Mouse (Mus musculus) intestine, embryonic 16.5 days (tissue): Measurements from ENCODE around the gene Dppa3. TPM values are rescaled to one million over a fixed set of nuclear protein-coding genes. Genes with fewer than 3 reads are reported as not detected.

Source experiments
- ATAC-seq: fragments of 200-750 bp; cut with Nextera tagmentation; 2 replicates; pipeline ENCODE4 v1.8.0; 2017; ENCODE audit warnings: moderate TSS enrichment, moderate library complexity
- H3K27ac ChIP-seq: fragments of 300-500 bp; sonication (generic); 2 replicates; pipeline ENCODE4 v1.5.1; 2014; ENCODE audit warnings: mild to moderate bottlenecking, low read length
- H3K27me3 ChIP-seq: fragments of 300-500 bp; sonication (generic); replicated peaks from 2 replicates; pipeline ENCODE4 v1.6.1; 2014; ENCODE audit warnings: low read length, control low read depth, mixed read lengths; ENCODE audit not compliant: control insufficient read depth, insufficient read depth
- H3K36me3 ChIP-seq: fragments of 300-500 bp; sonication (generic); 2 replicates; pipeline ENCODE4 v1.6.1; 2014; ENCODE audit warnings: low read length, control low read depth; ENCODE audit not compliant: control insufficient read depth, insufficient read depth
- H3K4me1 ChIP-seq: fragments of 300-500 bp; sonication (generic); 2 replicates; pipeline ENCODE4 v1.6.1; 2014; ENCODE audit warnings: low read length, control low read depth, mixed read lengths; ENCODE audit not compliant: control insufficient read depth, insufficient read depth
- H3K4me2 ChIP-seq: fragments of 300-500 bp; sonication (generic); 2 replicates; pipeline ENCODE4 v1.6.1; 2014; ENCODE audit warnings: low read depth, low read length, control low read depth
- H3K4me3 ChIP-seq: fragments of 300-500 bp; sonication (generic); 2 replicates; pipeline ENCODE4 v1.5.1; 2014; ENCODE audit warnings: mild to moderate bottlenecking, low read length
- H3K9ac ChIP-seq: fragments of 300-500 bp; sonication (generic); 2 replicates; pipeline ENCODE4 v1.6.1; 2014; ENCODE audit warnings: low read depth, low read length
- H3K9me3 ChIP-seq: fragments of 300-500 bp; sonication (generic); 2 replicates; pipeline ENCODE4 v1.6.1; 2016; ENCODE audit warnings: low read length, control low read depth; ENCODE audit not compliant: control insufficient read depth
- WGBS: fragments of 180-500 bp; shearing (Covaris S2); extraction: QIAGEN DNeasy Blood & Tissue Kit; methylation state at CpG from one replicate; pipeline ENCODE4 v1.1.7; 2014; 5-methylcytosine and 5-hydroxymethylcytosine counted together
- polyA plus RNA-seq: library from polyadenylated mRNA; unstranded; fragments of >200 nt; fragmentation: Nextera tagmentation; extraction: Ambion mirVana; gene quantifications from 2 replicates; pipeline ENCODE4 v1.2.1, GENCODE M21; 2015

The Dppa3 gene
- polyA plus RNA-seq, 1 experiment from 2014 or later = not detected

GRCm38 (mm10) chr6:122599054-122599737 lies 27.0 kb upstream of the Dppa3 start:
- H3K4me2 ChIP-seq = no peak overlapping the region
- H3K9me3 ChIP-seq = no peaks in the 10 kb centered on the region
- H3K9ac ChIP-seq = no peak overlapping the region
- no peaks in the 10 kb centered on the region for H3K4me1 ChIP-seq
- no peak overlapping the region for H3K27ac ChIP-seq
- no peaks in the 10 kb centered on the region for H3K36me3 ChIP-seq
- no peak overlapping the region for H3K4me3 ChIP-seq
- no peaks in the 10 kb centered on the region for H3K27me3 ChIP-seq
- 91% methylated on average over 9 of the region's 9 CpGs for WGBS
- ATAC-seq = no peak

DNA sequence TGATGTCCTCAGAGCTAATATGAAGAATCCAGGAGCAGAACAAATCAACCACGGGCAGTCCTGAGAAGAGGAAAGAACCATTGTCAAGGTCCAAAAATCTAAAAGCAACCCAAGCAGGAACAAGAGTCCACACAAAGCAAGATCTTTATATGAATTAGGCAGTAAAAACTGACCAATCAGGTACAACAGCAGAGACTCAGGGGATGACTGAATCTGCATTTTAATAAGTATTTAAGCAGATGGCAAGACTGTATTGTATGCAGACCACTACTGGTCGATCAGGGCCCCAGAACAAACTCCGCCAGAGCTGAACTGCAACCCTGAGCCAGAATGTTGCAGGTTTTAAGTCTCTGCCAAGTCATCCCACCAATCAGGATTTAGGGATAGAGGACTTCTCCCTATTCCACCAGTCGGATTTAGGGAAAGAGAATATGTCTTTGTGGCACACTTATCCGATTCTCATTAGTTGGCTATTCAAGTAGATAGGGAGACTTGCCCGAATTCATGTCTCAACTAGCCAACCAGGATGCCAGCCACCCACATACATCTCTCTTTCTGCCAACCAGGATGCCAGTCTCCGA lies 26.1 kb upstream of the Dppa3 start:
- WGBS = 86% methylated on average over 7 of the region's 7 CpGs

GRCm38 (mm10) chr6:122601031-122601430 lies 25.2 kb upstream of the Dppa3 start:
- no peak for ATAC-seq
- no peaks in the 10 kb centered on the region for H3K4me1 ChIP-seq
- H3K27ac ChIP-seq = no peak overlapping the region
- no peak overlapping the region for H3K4me3 ChIP-seq
- no peaks in the 10 kb centered on the region for H3K36me3 ChIP-seq
- no peaks in the 10 kb centered on the region for H3K9me3 ChIP-seq
- WGBS = 80% methylated on average over 4 of the region's 4 CpGs
- no peak overlapping the region for H3K4me2 ChIP-seq
- H3K27me3 ChIP-seq = no peaks in the 10 kb centered on the region
- H3K9ac ChIP-seq = no peak overlapping the region

More for the DNA sequence above, 26.1 kb upstream of the Dppa3 start:
- no peaks in the 10 kb centered on the region for H3K36me3 ChIP-seq
- H3K4me3 ChIP-seq = no peak overlapping the region
- no peak for ATAC-seq
- H3K9me3 ChIP-seq = no peaks in the 10 kb centered on the region
- no peaks in the 10 kb centered on the region for H3K27me3 ChIP-seq
- H3K9ac ChIP-seq = no peak overlapping the region
- H3K27ac ChIP-seq = no peak overlapping the region
- no peak overlapping the region for H3K4me2 ChIP-seq
- no peaks in the 10 kb centered on the region for H3K4me1 ChIP-seq

GRCm38 (mm10) chr6:122601615-122602014 lies 24.6 kb upstream of the Dppa3 start:
- Histone ChIP-seq H3K27ac (no peak overlapping the region), H3K9me3 (no peaks in the 10 kb centered on the region), H3K4me1 (no peaks in the 10 kb centered on the region), H3K4me2 (peak overlapping the region; percentile 60), H3K9ac (no peak overlapping the region), H3K27me3 (no peaks in the 10 kb centered on the region), H3K36me3 (no peaks in the 10 kb centered on the region), H3K4me3 (peak overlapping the region; percentile 50)
- ATAC-seq = no peak
- WGBS = 87% methylated on average over 3 of the region's 3 CpGs

DNA sequence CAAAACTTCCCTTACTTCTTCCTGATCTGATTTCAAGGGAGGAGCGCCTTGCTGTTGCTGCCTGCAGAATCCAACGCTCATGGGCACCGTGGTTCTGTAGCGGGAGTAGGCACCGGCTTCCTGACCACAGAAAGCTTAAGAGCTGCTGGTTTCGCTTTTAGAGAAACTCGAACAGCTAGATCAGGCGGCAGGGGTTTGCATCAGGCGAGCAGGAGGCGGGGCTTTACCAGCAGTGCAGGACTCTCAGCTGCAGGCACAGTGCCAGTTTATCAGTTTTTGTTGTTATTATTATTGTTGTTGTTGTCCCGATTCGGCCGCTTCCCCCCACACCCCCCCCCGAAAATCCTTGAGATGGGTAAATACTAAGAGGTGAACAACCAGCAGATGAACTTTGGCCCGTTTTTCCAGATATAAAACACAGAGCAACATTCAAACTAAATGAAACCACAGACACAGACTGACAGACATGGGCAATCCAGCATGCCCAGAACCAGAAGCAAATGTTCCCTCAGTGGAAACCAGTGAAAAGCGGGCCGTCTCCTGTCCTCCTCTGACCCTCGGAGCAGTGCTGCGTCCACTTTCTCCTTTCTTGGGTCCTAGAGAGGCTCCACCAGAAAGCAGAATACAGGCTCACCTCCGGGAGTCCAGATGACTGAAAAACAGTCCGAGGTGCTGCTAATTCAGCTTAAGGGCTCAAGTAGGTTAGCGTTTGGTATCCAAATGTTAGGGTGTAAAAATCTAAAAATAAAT lies 23.8 kb upstream of the Dppa3 start, which contains the start of gene Apobec1:
Gene Apobec1 (minus strand): TSS at position 203 of the 750 bp plus-strand sequence.
- Histone ChIP-seq H3K36me3 (no peaks in the 10 kb centered on the region), H3K27me3 (no peaks in the 10 kb centered on the region), H3K4me3 (peak within 1 kb of the TSS; percentile 50), H3K4me2 (peak within 1 kb of the TSS; percentile 60), H3K4me1 (no peaks in the 10 kb centered on the region), H3K9ac (peak within 1 kb of the TSS; percentile 65), H3K9me3 (no peaks in the 10 kb centered on the region), H3K27ac (peak within 1 kb of the TSS; percentile 68)
- peak; percentile 97 for ATAC-seq
- WGBS = 3% methylated on average over 22 of the region's 22 CpGs

GRCm38 (mm10) chr6:122602992-122603322 lies 23.3 kb upstream of the Dppa3 start:
- no peaks in the 10 kb centered on the region for H3K36me3 ChIP-seq
- peak overlapping the region; percentile 65; the same call in 1 of the 2 replicates for H3K9ac ChIP-seq
- H3K4me3 ChIP-seq = peak overlapping the region; percentile 50
- H3K4me2 ChIP-seq = peak overlapping the region; percentile 60
- H3K27ac ChIP-seq = no peak overlapping the region; the same call in 1 of the 2 replicates
- no peaks in the 10 kb centered on the region for H3K27me3 ChIP-seq
- H3K4me1 ChIP-seq = no peaks in the 10 kb centered on the region
- peak; percentile 6; the same call in 1 of the 2 replicates for ATAC-seq
- WGBS = 32% methylated on average over 1 of the region's 1 CpGs
- no peaks in the 10 kb centered on the region for H3K9me3 ChIP-seq

- Histone ChIP-seq H3K27ac (no peak overlapping the region), H3K4me2 (no peak overlapping the region), H3K9me3 (no peaks in the 10 kb centered on the region), H3K9ac (no peak overlapping the region), H3K4me3 (no peak overlapping the region), H3K36me3 (no peaks in the 10 kb centered on the region), H3K27me3 (no peaks in the 10 kb centered on the region), H3K4me1 (no peaks in the 10 kb centered on the region)
- ATAC-seq = no peak
Observed at GRCm38 (mm10) chr6:122604260-122604659, 21.9 kb upstream of the Dppa3 start.

DNA sequence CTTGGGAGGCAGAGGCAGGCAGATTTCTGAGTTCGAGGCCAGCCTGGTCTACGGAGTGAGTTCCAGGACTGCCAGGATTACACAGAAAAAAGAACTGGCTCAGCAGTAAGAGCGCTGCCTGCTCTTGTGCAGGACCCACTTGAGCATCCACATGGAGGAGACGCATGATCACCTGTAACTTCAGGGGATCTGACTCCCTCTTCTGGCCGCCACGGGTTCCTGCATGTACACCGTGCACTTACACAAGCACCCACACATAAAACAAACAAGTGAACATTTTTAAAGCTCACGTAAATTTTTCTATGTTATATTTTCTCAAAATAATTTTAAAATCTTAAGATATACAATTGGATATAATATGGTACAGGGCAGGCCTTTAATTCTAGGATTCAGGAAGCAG lies 20.7 kb upstream of the Dppa3 start:
- Histone ChIP-seq H3K27me3 (no peaks in the 10 kb centered on the region), H3K27ac (no peak overlapping the region), H3K4me2 (no peak overlapping the region), H3K4me1 (no peaks in the 10 kb centered on the region), H3K4me3 (no peak overlapping the region), H3K9me3 (no peaks in the 10 kb centered on the region), H3K36me3 (no peaks in the 10 kb centered on the region), H3K9ac (no peak overlapping the region)
- 85% methylated on average over 8 of the region's 8 CpGs for WGBS
- no peak for ATAC-seq

- H3K4me2 ChIP-seq = no peak overlapping the region
- H3K4me1 ChIP-seq = no peaks in the 10 kb centered on the region
- no peaks in the 10 kb centered on the region for H3K36me3 ChIP-seq
- no peak for ATAC-seq
- 90% methylated on average over 11 of the region's 11 CpGs for WGBS
- no peak overlapping the region for H3K27ac ChIP-seq
- no peak overlapping the region for H3K9ac ChIP-seq
- no peaks in the 10 kb centered on the region for H3K27me3 ChIP-seq
- no peaks in the 10 kb centered on the region for H3K9me3 ChIP-seq
- no peak overlapping the region for H3K4me3 ChIP-seq
Observed at GRCm38 (mm10) chr6:122606661-122607060, 19.5 kb upstream of the Dppa3 start.
